Mouse (Mus musculus): Measurements from ENCODE around the gene Stpg4.

DNA sequence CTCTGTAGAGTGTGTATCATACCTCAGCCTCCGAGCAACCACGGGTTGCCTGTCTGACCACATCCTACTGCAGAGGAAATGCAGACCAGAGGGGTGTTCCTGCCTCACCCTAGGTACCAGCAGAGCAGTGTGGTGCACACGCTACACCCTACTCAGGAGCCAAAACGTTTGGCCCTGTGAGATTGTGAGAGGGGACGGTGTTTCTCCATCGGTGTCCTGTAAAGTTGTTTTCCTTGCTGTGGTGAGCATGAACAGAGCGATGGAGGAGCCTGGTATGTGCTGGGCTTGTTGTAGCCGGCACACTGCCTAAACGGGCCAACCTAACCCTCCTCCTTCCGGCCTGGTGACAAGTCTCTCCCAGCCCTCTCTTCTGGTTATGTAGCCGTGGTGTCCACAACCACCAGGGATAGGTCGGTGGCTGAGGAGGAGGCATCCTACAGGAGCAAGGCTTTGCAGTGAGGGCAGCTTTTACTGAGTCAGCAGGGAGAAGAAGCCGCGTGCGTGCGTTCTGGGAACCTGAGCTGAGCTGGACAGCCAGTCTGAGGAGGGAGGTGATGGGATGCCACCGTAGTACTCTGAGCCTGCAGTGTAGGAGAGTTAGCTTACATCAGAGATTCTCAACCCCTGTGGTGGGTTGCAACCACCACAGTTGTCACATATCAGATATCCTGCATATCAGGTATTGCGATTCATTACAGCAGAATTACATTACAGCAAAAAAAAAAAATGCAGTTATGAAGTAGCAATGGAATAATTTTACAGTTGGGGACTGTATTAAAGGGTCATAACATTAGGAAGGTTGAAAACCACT lies 82.9 kb downstream of the Stpg4 start:
- TF ChIP-seq CTCF (IDR thresholded peaks at IDR 0.05; ENCODE audit: extremely low read depth, insufficient read depth, insufficient read length, insufficient replicate concordance) = no peak
- TF ChIP-seq POLR2A (IDR thresholded peaks at IDR 0.05; ENCODE audit: low read depth, low read length) = no peak

All from spleen, adult 2 months (tissue).